Mouse (Mus musculus): Measurements from ENCODE around the gene Rapgef3.

Gene Rapgef3

GRCm38 (mm10) chr15:97721008-97721701 lies 46.6 kb downstream of the Rapgef3 start:
- peak; percentile 93 for DNase-seq (ENCODE audit: low read depth, low spot score)

GRCm38 (mm10) chr15:97720026-97720675 lies 47.6 kb downstream of the Rapgef3 start:
- peak; percentile 51 for DNase-seq (ENCODE audit: low read depth, low spot score)

GRCm38 (mm10) chr15:97719494-97719893 lies 48.3 kb downstream of the Rapgef3 start:
- DNase-seq (ENCODE audit: low read depth, low spot score) = no peak

- peak; percentile 54 for DNase-seq (ENCODE audit: low read depth, low spot score)
Observed at GRCm38 (mm10) chr15:97718535-97719155, 49.1 kb downstream of the Rapgef3 start.

- DNase-seq (ENCODE audit: low read depth, low spot score) = peak; percentile 92
Observed at GRCm38 (mm10) chr15:97717861-97718534, 49.8 kb downstream of the Rapgef3 start.

- DNase-seq (ENCODE audit: low read depth, low spot score) = peak; percentile 49
Observed at GRCm38 (mm10) chr15:97716782-97717181, 51.0 kb downstream of the Rapgef3 start.

- DNase-seq (ENCODE audit: low read depth, low spot score) = no peak
Observed at GRCm38 (mm10) chr15:97715734-97716133, 52.0 kb downstream of the Rapgef3 start.

GRCm38 (mm10) chr15:97715083-97715482 lies 52.7 kb downstream of the Rapgef3 start:
- DNase-seq (ENCODE audit: low read depth, low spot score) = no peak

GRCm38 (mm10) chr15:97712546-97712945 lies 55.2 kb downstream of the Rapgef3 start:
- no peak for DNase-seq (ENCODE audit: low read depth, low spot score)

- DNase-seq (ENCODE audit: low read depth, low spot score) = no peak
Observed at GRCm38 (mm10) chr15:97710906-97711305, 56.9 kb downstream of the Rapgef3 start.

- peak; percentile 91 for DNase-seq (ENCODE audit: low read depth, low spot score)
Observed at GRCm38 (mm10) chr15:97705211-97706050, 62.3 kb downstream of the Rapgef3 start, which contains the start of gene Rpap3. Rpap3 (minus strand) TSS chr15:97705825.

GRCm38 (mm10) chr15:97696616-97697015 lies 71.2 kb downstream of the Rapgef3 start:
- no peak for DNase-seq (ENCODE audit: low read depth, low spot score)

Measured in A20 (cell line).